Mouse (Mus musculus): ENCODE measurements at regions not wholly inside any gene's neighbourhood (a gene's known extent, or its start where the extent isn't known, plus 50 kb on each side); places are given as distances from the start of the nearest gene placed in this dataset.

DNA sequence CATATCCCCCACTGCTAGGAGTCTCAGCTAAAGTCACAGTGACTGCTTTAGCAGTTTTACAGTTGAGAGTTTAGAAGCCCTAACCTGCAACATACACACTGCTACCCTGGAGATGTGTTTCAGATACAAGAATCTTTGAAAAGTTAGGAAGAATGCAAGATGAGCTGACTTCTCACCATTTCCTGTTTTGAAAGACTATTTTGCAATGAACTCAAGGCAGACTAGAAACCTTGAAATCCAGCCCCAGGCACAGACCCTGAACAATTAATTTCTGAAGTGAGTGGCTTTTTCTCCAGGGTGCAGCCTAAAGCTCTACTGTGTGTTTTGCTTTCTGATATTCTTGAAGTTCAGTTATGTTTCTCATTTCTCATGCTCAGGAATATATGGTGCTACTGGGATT, 440.6 kb downstream of the Nebl start:
- no peak for DNase-seq

DNA sequence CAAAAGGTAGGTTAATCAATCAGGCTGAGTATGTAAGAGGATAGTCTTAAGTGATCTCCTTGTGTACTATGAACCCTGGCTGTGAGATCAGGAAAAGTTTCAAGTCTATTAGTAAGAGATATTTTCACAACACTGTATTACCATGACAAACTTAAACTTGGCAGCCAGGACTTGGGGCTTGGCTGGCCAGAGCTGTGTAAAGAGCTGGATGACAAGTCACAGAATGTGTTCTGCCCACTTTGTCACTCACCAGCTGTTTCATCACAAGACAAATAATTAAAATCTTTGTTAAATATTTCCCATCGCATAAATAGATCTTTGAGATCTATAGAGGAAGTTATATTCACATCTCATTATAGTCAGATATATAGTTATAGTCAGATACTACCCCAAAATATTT, 443.7 kb downstream of the Nebl start:
- DNase-seq: no peak

DNA sequence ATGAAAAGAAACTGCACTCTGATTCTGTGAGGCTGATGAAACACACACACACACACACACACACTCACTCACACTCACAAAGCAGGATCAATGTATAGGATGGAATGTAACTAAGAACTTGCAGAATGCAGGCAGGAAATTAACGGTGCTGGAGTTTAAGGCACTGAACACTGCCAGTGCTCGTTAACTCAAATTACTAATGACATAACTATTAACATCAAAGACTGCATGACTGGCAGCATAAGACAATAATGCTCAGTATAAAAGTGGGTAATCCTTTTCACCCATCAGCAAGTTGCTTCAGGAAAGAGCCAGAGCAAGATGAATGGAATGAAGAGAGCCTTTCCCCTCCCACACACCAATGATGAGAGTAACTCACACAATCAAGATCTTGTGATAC, 481.3 kb downstream of the Nebl start:
- DNase-seq: no peak

DNA sequence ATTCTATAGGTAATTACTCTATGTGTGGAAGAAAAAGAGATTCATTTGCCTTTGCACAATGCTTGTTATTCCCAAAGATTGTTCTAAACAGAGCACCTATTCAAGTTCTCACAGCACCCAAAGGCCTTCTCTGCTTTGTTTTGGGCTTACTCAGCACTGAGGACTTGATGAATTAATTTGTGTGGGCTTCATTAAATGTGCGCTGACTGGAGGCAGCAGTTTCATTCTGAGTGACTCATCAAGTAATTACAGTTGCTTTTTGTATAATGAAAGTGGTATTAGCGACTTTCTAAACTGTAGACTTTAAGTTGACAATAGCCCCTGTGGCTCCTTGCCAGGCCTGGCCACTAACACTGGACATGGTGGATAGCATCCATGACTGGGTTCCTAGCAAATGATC, 485.4 kb downstream of the Nebl start:
- DNase-seq: no peak

DNA sequence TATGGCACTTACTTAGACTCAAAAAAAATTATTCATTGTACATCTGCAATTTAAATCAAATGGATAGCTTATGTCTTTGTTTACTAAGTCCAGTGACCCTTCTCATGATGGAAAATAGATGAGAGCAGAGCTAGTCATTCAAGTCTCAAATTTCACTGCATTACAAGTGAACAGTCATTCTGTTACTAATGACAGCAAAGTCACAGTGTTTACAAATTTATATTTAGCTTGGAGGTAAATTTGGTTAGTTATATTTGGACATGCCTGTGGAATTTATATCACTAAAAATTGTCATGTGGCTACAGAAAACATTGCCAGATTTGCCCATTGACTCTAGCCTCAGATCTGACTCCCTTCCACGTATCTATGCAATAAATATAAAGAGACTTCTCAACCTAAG, 515.7 kb downstream of the Nebl start:
- DNase-seq: no peak

DNA sequence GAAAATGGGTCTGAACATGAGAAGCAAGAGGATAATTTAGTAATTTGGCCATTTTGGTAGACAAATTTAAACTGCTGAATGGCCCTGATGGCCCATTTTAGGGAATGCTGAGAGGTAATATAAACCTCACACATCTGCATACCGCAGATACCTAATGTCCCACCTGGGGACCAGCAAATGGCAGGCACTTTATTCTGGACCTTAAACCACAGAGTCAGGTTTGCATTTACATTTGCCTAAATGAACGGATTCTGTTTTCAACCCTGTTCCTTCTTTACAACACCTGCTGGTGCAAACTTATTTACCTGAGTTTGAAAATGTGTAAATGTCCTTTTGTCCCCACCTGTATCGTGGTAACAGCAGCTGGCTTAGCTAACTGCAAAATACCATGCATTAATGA, 516.4 kb downstream of the Nebl start:
- DNase-seq: no peak

DNA sequence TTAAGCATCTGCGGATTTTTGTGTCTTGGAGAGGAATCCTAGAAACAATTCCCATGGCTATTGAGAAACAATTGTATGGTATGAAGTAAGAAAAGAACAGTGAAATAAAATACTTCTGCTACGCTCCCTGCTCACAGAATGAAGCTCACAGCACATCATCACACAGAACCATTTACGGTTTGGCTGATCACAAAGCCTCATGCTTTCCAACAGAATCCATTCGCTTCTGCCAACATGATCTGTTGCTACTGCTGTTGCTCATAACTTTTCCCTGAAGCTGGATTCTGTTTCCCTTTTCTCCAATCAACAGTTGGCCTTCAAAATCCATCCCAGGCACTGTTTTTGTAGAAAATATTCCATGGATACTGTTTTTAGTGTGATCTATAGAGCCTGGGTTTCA, 518.7 kb downstream of the Nebl start:
- DNase-seq: no peak

DNA sequence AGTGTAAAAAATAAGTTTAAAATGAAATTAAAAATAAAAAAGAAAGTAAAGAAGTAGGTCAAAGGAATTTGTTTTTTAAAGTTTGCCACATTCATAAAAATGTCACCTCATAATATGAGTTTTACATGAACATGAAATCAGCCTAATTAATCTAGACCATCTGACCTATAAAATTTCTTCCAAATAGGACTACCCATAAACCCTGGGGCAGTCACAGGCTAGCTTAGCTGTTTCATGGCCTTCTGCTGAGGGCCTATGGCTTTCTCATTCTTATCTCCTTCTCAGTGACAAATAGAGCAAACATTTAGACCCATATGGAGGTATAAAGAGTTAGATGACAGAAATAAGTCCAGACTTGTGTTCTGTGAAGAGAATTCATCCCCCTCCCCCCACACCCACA, 520.2 kb downstream of the Nebl start:
- DNase-seq: no peak

DNA sequence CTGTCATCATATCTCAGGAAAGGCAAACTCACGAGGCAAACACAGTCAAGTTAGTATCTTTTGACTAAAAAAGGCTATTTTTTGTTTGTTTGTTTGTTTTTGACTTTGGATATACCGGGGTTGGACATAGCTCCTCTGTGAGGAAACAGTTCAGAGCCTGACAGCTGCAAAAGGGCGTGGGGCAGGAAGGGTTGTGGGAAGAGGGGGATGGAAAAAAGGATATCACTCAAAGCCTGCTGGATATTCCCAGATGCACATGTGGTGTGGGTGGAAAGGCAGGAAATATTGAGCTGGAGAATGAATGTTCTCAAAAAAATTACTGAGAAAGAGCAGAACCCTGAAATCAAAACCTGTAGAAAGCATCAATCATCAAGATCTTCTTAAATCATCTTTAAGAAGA, 537.7 kb downstream of the Nebl start:
- no peak for DNase-seq

DNA sequence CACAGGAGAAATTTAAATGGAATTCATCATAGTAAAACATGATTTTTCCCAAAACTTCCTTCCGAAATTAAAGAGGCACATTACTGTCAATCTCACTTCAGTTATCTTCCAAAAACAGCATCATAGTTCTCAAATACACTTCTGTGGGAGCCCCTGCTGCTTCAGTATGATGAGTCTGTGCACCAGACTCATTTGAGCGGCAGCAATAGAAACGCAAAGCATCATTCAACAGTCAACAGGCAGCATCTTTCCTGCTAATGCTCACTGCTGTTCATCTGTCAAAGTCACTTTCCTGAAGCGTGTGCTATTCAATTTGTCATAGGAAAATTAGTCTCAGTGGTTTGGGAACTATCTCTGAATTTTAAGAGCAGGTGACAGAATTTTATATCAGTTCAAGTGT, 542.1 kb downstream of the Nebl start:
- DNase-seq: no peak

DNA sequence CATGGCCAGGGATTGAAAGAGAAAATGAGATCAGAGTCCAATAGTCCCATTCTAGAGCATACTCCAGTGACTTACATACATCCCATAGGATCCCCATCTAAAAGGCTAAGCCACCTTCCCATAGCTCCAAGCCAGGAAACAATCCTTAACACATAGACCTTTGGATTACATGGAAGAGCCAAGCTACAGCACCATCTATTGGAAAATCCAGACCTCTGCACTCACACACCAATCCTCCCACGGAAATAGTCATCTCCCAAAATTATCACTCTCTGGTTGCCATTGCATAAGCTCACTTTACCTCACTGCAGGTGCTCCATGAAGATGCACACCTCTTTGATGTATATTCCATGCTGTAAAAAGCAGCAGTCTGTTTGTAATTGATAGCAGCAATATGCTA, 543.4 kb downstream of the Nebl start:
- DNase-seq: no peak

DNA sequence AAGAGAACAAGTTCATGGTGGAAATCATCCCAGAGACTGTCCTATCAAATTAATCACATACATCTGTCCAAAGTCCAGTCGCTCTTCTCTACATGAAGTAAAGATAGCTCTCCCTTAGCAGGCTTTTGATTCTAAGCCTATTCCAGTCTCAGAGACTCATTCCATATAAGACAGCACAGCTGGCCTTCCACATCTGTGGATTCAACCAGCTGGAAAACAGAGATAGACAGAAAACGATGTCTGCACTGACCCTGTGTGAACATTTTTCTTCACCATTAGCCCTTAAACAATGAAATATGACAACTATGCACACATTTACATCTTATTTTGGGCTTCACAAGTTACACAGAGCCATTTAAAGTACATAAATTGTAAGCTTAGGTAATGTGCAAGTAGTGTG, 547.6 kb downstream of the Nebl start:
- DNase-seq: no peak

DNA sequence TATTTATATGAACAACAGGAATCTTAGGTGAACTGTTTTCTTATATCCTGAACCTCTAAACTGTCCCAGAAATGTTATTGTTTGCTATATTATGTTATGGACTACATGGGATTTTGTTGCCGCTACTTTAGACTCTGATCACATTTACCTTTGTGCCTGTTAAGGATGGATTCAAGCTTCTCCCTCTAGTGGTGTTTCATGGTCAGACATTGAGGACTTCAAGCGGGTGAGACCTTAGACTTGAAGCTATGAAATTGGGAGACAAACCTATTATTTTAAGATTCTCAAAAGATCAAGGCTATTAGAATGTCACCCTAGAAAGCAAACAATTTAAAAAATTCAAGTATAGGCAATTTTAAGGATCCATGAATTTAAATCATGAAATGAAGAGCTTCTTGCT, 549.7 kb downstream of the Nebl start:
- DNase-seq: no peak

DNA sequence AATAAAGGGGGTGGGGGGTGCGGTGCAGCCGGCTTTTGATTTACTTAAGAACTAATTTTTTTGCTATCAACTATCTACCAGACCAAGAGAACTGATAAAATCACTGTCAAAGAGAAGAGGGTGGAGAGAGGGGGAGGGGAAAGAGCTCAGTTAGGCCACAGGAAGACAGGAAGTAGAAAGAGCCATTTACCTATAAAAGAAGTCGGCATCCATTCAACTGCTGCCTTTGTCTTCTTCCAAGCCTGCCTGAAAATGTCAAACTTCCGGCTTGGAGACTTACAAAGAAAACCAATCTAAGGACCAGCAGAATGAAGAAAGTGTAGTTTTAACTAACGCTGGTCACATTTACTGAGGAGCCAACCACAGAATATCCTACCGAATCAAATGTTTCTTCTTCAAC, 562.4 kb downstream of the Nebl start:
- no peak for DNase-seq

DNA sequence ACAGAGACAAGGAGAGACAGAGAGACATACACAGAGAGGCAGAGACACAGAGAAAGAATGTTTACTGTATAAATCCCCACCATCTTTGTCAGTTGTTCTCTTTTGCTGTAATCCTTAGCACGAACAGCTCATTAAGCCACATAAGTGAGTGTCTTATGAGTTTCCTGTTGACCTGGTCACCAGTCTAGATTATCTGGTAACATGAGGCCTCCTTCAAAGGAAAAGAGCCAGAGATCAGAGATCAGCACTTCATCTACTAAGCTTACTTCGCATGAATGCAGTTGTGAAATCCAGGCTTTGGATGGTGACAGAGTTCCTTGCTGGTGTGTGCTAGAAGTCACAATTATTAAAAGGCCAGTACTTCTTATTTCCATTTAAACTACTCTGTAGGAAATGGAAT, 566.2 kb downstream of the Nebl start:
- DNase-seq: no peak

DNA sequence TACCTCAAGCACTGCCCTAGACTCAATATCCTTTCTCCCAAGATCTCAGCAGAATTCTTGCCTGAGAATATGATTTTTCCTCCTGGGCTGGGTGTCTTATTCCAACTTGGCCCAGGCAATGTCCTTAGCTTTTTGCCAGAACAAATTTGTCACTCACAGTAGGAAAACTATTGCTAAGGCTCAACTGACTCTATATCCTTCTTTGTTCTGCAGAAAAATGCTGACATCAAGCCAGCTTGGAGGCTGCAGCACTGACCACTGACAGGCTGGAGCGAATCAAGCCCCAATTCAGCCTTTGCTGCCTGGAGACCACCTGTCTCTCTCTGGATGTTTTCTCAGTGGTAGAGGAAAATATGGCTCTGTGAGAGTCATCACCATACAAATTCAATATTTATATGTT, 572.8 kb downstream of the Nebl start:
- DNase-seq: no peak

DNA sequence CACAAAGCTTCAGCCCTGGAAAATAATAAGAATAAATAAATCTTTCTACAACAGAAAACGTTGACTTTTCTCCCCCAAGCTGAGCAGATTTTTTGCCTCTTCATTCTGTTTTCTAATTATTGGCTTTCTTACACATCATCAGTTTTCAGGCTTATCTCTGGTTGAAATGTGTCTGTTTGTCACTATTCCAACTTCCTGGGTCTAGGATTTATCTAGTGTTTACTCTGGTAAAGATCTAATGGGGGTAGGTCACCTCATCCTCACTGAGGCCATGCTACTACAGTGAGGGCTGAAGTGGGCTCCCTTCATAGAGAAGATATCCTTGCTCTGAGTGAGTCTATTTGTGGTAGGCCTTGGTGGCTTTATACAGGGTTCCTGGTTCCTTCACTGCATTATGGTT, 573.9 kb downstream of the Nebl start:
- no peak for DNase-seq

DNA sequence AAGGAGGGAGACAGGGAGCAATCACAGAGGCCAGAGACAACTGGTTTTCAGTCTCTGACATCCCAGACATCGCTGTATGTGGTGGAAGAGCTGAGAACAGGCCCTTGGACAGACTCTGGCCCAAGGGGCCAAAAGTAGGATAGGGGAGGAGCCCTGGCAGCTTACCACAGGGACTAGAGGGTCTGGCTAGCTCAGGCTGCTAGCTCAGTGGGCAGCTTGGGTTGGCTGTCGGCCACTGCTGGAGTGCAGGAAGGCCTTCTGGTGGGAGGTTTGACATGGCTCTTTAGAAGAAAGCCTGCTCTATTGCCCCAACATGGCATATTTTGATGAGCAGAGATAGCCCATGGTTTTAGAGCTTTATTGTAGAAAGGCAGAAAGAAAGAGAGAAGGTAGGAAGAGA, 575.7 kb downstream of the Nebl start:
- no peak for DNase-seq

DNA sequence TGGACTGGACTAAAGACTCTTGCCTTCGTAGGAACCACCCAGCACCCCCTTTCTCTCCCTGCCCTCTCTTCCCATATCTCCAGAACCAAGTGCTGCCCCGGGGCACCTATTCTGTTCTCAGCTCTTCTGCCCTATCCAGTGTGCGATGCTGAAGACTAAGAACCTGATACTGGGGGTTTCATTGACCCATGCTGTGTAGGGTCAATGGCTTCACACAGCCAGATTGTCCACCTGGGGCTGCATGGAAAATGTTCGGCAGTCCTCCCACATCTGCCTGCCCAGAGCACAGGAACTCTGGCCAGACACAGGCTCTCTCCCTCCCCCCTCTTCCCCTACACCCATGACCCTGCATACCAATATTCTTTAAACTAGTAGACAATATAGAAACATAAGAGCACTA, 607.6 kb downstream of the Nebl start:
- no peak for DNase-seq

DNA sequence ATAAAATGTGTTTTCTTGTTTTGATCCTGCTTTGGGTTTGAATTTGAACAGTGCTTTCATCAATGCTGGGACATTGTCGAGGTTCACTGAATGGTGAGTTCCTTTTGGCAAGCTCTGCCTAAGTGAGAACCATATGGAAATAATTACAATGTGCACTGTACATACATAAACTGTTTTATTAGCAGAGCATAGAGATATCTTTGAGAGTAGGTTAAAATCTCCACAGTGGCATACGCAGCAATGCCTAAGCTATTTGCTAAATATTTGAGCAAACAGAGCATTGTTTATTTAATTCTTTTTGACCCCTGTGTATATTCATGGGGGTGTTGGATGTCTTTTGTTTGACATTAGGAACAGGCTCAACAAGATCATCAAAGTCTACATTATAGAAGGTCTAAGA, 614.0 kb downstream of the Nebl start:
- no peak for DNase-seq

DNA sequence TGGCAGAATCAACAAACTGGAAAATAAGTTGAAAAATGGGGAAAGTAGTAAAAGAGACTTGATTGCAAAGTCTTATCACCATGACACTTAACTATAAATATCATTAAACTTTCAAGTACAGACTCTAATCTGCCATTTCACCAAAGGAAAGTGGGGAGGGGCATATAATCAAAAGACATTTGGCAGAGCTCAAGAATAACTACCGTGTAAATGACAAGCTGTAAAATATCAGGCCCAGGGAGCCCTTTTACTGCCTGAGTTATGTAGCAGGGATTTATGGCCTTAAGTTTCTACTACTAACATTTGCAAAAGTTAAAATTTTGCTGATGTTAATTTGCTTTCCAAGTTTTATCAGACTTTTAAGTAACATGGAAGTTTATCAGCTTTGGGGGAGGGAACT, 620.1 kb downstream of the Nebl start:
- DNase-seq: no peak

DNA sequence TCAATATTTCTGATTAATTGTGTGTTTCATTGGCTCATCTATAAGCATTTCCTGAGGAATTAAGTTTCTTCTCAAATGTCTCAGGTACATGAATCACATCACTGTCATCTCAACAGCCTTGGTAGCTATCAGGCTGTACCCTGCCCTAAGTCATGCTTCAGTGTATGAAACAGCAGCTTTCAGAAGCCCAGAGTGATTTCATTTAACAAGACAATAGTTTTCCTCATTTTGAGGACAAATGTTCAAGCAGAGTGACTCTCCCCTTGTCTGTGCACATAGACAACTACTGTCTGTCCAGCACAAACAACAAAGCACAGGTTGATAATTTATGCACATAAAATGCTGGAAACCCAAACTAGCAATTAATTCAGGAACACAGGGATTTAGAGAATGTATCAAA, 630.1 kb downstream of the Nebl start:
- DNase-seq: no peak

DNA sequence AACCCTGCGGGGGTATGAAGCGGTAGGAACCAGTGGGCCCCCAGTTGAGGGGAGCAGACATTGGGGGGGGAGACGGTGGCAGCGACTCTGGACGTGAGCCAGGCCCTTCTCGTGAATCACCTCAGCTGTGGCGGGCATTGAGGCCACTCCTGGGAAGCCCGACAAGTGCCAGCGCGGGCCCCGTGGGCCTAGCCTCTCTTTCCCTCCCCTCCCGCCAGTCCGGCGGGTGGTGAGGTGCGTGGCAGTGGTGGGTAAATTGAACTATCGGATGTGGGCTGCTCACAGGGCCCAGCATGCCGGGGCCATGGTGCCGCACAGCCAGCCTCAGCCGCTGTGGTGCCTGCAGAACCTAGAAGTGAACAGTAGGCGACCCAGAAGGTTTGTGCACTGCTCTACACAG, 633.7 kb downstream of the Nebl start:
- DNase-seq: no peak

DNA sequence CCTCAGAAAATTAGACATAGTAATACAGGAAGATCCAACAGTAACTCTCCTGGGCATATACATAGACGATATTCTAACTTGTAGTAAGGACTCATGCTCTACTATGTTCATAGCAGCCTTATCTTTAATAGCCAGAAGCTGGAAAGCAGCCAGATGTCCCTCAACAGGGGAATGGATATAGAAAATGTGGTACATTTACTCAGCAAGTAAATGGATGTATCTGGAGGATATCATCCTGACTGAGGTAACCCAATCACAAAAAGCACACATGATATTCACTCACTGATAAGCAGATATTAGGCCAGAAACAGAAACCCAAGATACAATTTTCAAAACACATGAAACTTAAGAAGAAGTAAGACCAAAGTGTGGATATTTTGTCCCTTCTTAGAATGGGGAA, 639.8 kb downstream of the Nebl start:
- no peak for DNase-seq

DNA sequence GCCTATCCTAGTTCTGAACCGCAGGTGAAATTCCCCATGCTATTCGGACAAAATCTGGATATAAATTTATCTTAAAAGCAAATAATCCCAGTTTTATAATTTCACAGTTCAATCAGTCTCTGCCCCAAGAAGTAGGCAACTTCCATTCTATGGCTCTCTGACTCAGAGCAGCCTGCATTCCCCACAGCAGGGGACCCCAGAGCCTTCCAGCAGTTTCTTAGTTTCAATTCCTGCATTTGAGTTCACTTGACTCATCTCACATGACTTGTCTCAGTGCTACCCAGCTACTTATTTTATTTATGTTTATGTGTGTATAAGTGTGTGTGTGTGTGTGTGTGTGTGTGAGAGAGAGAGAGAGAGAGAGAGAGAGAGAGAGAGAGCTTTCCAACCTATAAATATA, 650.0 kb downstream of the Nebl start:
- DNase-seq: no peak

Measured in B cell, adult 2 months (primary cell).